Mouse (Mus musculus) CD4-positive helper T cell, adult 2 months (primary cell): ENCODE measurements around the gene Tradd.

ENCODE experiments used
- DNase-seq: peaks from one replicate; pipeline ENCODE4 v3.0.0-alpha.2; 2012; ENCODE audit warnings: low read depth, missing footprints, low spot score

The Tradd gene

DNA sequence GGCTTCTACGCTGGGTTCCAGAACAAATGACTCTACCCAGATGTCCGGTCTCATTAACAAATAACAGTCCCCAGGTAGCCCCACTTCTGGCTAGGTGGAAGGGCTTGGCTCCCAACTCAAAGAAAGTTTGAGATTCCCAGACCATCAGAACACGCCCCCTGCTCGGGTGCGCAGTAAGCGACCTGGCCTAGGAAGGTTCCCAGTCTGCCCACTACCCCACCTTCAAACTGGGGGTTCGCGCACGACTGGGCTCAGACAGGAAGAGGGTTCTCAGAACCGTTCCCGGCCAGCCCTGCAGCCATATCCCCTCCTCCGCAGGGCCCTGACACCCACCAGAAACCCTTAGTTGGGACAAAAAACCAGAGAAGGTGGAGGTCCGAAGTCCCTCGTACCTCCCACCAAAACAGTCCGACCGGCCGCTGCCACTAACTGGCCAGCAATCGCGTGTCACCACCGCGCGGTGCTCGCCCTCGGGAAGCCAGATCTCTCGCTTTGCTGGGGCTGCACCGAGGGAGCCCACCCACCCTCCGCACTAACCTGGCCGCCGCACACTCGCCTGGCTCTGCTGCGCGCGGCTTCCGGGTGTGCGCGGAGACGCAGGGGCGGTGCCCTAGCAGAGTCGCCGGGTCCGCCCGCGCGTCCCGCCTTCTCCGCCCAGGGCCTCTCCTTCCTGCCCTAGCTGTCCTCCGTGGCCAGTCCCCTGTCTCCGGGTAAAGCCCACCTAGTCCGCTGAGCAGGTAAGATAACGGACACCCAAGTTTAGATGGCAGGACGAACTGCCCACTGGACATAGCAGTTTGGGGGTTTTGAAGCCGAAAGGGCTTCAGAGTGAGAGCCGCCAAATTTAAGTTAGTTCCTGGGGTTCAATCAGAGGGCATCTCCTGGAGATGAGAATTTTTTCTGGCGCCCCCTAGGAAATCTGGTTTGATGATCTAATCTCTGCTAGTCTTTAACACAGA is at the start of gene Tradd, which contains the start of gene Fbxl8:
Gene Tradd, minus strand, starts transcription at position 586 of the 959 bp plus-strand sequence.
Gene Fbxl8, plus strand, starts transcription at position 625 of the 959 bp plus-strand sequence.
- peak; percentile 85 for DNase-seq

- no peak for DNase-seq
Measured at GRCm38 (mm10) chr8:105313622-105314402, 49.4 kb upstream of the Tradd start.

DNA sequence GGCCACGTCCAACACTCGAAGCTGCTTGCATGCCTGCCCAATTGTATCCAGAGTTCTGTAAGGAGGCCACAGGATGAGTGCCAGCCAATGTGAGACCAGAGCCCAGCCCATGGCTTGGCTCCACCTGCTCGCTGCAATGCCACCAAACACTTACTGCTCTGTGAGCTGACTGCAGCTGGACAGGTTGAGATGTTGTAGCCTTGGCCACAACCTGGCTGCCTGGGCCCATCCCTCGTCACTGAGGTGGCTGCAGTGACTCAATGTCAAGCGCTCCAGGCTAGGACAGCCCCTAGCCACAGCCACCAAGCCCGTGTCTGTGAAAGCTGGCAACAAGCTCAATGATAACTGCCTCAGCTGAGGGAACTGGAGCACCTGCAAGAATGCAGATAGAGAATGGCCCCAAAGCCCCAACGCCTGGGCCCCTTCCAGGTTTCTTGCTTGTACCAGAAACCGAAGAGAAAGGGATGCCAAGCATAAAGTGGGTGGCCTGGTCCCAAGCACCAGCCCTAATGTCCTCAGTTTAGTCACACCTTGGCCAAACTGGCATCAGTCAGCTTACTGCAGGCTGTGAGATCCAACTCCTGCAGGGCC is 48.6 kb upstream of the Tradd start:
- no peak for DNase-seq

DNA sequence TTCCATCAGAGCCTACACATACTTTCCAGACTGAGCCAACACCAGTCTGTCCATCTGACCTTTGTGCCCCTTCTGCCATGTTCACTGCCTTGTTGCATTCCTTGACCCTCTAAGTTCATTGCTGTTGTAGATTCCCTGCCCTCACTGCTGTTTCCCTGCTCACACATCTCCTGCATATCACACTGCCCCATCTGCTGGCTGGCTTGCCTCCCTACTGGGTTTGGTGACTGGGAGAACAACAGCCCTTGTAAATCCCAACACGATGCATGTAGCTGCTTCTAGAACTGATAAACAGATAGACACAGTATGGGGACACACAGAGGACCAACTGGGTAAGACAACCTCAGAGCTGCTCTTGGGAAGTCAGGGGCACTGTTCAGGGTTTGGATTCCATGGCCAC is 47.3 kb upstream of the Tradd start:
- no peak for DNase-seq

- no peak for DNase-seq
Measured at GRCm38 (mm10) chr8:105310118-105310517, 45.7 kb upstream of the Tradd start.

DNA sequence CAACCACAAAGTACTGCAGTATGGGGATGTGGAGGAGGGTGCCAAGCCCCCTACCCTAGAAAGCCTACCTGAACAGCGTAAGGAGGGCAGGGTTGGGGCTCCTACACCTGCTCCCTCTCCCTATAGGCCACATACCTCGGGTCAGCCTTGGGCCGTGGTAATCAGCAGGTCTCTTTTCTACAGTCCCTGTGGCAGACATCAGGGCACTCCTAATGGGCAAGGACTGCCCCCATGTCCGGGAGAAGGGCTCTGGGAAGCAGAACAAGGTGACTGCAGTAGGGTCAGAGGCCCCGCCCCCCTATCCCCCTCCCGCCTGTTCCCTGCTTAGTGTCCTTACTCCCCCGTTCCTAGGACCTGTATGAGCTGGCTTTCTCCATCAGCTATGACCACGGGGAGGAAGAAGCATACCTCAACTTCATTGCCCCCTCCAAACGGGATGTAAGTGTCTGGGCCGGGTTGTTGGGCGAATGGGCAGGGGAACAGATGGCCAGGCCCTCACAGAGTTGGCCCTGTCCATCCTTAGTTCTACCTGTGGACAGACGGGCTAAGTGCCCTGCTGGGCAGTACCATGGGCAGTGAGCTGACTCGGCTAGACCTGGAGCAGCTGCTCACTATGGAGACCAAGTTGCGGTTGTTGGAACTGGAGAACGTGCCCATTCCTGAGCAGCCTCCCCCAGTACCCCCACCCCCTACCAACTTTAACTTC is 44.9 kb upstream of the Tradd start:
- DNase-seq, result no peak

- DNase-seq, result no peak
Measured at GRCm38 (mm10) chr8:105308428-105308827, 44.0 kb upstream of the Tradd start.

DNA sequence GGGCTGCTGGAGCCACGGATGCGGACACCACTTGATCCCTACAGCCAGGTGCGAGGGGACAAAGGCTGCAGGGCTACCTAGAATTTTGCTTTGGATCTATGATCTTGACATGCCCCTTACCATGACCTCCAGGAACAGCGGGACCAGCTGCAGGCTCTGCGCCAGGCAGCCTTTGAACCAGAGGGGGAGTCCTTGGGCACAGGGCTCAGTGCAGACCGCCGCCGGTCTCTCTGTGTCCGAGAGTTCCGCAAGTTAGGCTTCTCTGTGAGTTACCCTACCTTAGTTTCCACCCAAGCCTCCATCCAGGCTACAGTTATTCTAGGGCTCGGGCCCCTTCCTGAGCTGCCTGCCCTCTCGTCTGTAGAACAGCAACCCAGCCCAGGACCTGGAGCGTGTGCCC is 43.3 kb upstream of the Tradd start:
- DNase-seq, result no peak

GRCm38 (mm10) chr8:105306146-105306691 is 41.8 kb upstream of the Tradd start:
- DNase-seq, result no peak

- DNase-seq, result peak; percentile 63
Measured at GRCm38 (mm10) chr8:105305211-105306145, 41.1 kb upstream of the Tradd start, which contains the start of gene Elmo3. Gene Elmo3 (plus strand): TSS chr8:105305601.

- peak; percentile 60 for DNase-seq
Measured at GRCm38 (mm10) chr8:105304325-105305210, 40.2 kb upstream of the Tradd start.

- no peak for DNase-seq
Measured at GRCm38 (mm10) chr8:105303874-105304273, 39.5 kb upstream of the Tradd start.

DNA sequence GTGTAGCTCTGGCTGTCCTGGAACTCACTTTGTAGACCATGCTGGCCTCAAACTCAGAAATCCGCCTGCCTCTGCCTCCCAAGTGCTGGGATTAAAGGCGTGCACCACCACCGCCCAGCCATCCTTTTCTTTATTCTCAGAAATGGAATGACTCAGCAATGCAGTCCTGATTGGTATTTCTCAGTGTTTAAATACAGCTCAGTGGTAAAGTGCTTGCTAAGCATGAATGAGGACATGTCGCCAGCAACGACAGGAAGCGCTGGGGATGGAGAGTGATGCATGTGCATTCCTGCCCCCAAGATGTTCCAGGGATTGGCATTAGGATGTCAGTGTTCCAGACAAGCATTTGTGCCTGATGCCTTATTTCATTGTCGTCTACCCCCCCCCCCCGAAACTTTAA is 39.0 kb upstream of the Tradd start:
- no peak for DNase-seq

DNA sequence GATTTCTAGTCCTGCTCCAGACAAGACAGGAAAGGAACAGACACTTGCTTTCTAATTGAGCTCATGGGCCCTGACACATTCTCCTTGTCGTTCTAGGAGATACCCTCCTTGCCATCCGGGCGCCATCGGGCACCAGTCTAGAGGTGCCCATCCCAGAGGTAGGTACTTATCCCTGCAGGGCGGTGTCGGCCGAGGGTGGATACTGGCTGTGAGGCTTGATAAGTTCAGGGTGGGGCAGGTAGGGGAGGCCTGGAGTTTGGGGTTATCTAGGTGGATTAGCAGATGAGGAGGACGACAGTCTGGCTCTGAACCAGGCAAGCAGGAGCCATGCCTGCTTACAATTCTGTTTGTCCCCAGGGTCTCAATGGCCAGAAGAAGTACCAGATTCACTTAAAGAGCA is 35.6 kb upstream of the Tradd start:
- DNase-seq, result no peak

GRCm38 (mm10) chr8:105298351-105299252 is 34.2 kb upstream of the Tradd start:
- no peak for DNase-seq

DNA sequence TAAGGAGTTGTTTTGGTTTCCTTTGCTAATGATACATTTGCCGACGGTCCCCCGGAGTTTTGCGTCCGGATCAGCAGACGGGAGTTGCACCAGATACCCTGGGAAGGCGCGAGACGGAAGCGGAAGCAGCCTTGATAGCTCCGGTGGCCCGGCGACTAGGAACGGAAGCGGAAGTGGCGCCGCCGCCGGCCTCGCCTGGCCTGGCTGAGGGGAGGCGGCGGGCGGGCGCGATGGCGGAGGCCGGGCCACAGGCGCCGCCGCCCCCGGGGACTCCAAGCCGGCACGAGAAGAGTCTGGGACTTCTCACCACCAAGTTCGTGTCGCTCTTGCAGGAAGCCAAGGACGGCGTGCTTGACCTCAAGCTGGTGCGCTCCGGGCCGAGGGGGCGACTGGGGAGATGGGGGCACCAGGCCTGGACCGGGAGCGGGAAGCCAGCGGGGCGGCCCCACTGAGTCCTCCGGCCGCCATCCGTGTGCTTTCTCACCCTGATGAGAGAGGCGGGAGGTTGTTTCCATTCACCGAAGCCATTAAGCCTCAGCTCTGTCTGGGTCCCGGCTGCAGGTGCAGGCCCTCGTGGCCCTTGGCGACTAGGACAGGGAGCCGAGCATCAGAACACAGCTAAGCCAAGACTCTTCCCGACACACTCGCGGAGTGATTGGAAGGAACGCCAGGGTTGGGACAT is 33.2 kb upstream of the Tradd start, which contains the start of gene E2f4:
Gene E2f4, plus strand, starts transcription at position 153 of the 682 bp plus-strand sequence.
- DNase-seq, result peak; percentile 90
